Mouse (Mus musculus) limb, embryonic 14.5 days (tissue): ENCODE results near the gene Gm10563. TPM values are rescaled to one million over a fixed set of nuclear protein-coding genes. Genes with fewer than 3 reads are reported as not detected.

ENCODE experiments used
- ATAC-seq: fragments of 200-750 bp; cut with Nextera tagmentation; 2 replicates; pipeline ENCODE4 v1.8.0; 2017; ENCODE audit warnings: low read depth, moderate number of reproducible peaks, moderate TSS enrichment; ENCODE audit not compliant: low FRiP score
- DNase-seq: peaks from one replicate; pipeline ENCODE4 v3.0.0-alpha.2; 2015; ENCODE audit warnings: low spot score
- H3K27ac ChIP-seq: fragments of 300-500 bp; sonication (generic); replicated peaks from 2 replicates; pipeline ENCODE4 v1.5.1; 2014; ENCODE audit warnings: low read depth, mild to moderate bottlenecking, low read length, moderate library complexity, mixed read lengths
- H3K27me3 ChIP-seq: fragments of 300-500 bp; sonication (generic); 2 replicates; pipeline ENCODE4 v1.6.1; 2014; ENCODE audit warnings: low read length, mixed read lengths; ENCODE audit not compliant: control insufficient read depth, insufficient read depth
- H3K36me3 ChIP-seq: fragments of 300-500 bp; sonication (generic); 2 replicates; pipeline ENCODE4 v1.6.1; 2014; ENCODE audit warnings: mild to moderate bottlenecking, low read length, moderate library complexity, mixed read lengths; ENCODE audit not compliant: control insufficient read depth, insufficient read depth
- H3K4me1 ChIP-seq: fragments of 300-500 bp; sonication (generic); 2 replicates; pipeline ENCODE4 v1.6.1; 2014; ENCODE audit warnings: antibody characterized with exemption, low read length, mixed read lengths; ENCODE audit not compliant: control insufficient read depth, insufficient read depth
- H3K4me2 ChIP-seq: fragments of 300-500 bp; sonication (generic); replicated peaks from 2 replicates; pipeline ENCODE4 v1.6.1; 2014; ENCODE audit warnings: low read depth, mild to moderate bottlenecking, low read length, moderate library complexity; ENCODE audit not compliant: severe bottlenecking
- H3K4me3 ChIP-seq: fragments of 300-500 bp; sonication (generic); replicated peaks from 2 replicates; pipeline ENCODE4 v1.5.1; 2014; ENCODE audit warnings: low read length
- H3K9ac ChIP-seq: fragments of 300-500 bp; sonication (generic); 2 replicates; pipeline ENCODE4 v1.6.1; 2014; ENCODE audit warnings: mild to moderate bottlenecking, low read depth, low read length, moderate library complexity; ENCODE audit not compliant: severe bottlenecking
- H3K9me3 ChIP-seq: fragments of 300-500 bp; sonication (generic); 2 replicates; pipeline ENCODE4 v1.6.1; 2016; ENCODE audit warnings: low read length; ENCODE audit not compliant: control insufficient read depth
- POLR2A ChIP-seq: fragments of 200-500 bp; IDR thresholded peaks from 2 replicates; pipeline ENCODE4 v1.8.0; 2012; ENCODE audit warnings: inconsistent platforms, mild to moderate bottlenecking, moderate library complexity, borderline replicate concordance; ENCODE audit not compliant: insufficient read depth, insufficient read length; ENCODE audit errors: extremely low read depth
- whole genome bisulfite sequencing: fragments of 180-500 bp; shearing (Covaris S2); extraction: QIAGEN DNeasy Blood & Tissue Kit; methylation state at CpG from one replicate; pipeline ENCODE4 v1.1.7; 2014; 5-methylcytosine and 5-hydroxymethylcytosine counted together
- polyA plus RNA-seq, 2 experiments: library from polyadenylated mRNA; depleted of rRNA in 1 of 2; stranded (reverse) in 1 of 2; unstranded in 1 of 2; fragments of >200 nt; fragmentation: Nextera tagmentation in 1 of 2; extraction: Ambion mirVana in 1 of 2; gene quantifications; 2 replicates each; pipeline versions ENCODE4 v1.2.1 to v1.2.3; 2012 to 2014

Gene Gm10563
- polyA plus RNA-seq, 2 experiments: not detected

GRCm38 (mm10) chr4:155577741-155578140 is 67.5 kb downstream of the Gm10563 start:
- no peak overlapping the region for H3K4me3 ChIP-seq
- TF ChIP-seq POLR2A: no peak
- DNase-seq (no peak), ATAC-seq (no peak)
- no peaks in the 10 kb centered on the region for H3K27me3 ChIP-seq
- 84% methylated on average over 5 of the region's 5 CpGs for WGBS
- H3K9ac ChIP-seq: no peak overlapping the region
- peaks cover 42% of the 10 kb centered on the region for H3K36me3 ChIP-seq
- H3K27ac ChIP-seq: no peak overlapping the region
- no peaks in the 10 kb centered on the region for H3K4me1 ChIP-seq
- H3K4me2 ChIP-seq: no peak overlapping the region
- H3K9me3 ChIP-seq: no peaks in the 10 kb centered on the region

- WGBS: 98% methylated on average over 9 of the region's 9 CpGs
- DNase-seq (no peak), ATAC-seq (no peak)
- no peak overlapping the region for H3K4me3 ChIP-seq
- H3K4me1 ChIP-seq: no peaks in the 10 kb centered on the region
- no peak for TF ChIP-seq POLR2A
- peaks cover 36% of the 10 kb centered on the region for H3K36me3 ChIP-seq
- no peak overlapping the region for H3K27ac ChIP-seq
- H3K4me2 ChIP-seq: no peak overlapping the region
- no peaks in the 10 kb centered on the region for H3K9me3 ChIP-seq
- H3K27me3 ChIP-seq: no peaks in the 10 kb centered on the region
- H3K9ac ChIP-seq: no peak overlapping the region
Measured at GRCm38 (mm10) chr4:155577132-155577531, 68.1 kb downstream of the Gm10563 start.

DNA sequence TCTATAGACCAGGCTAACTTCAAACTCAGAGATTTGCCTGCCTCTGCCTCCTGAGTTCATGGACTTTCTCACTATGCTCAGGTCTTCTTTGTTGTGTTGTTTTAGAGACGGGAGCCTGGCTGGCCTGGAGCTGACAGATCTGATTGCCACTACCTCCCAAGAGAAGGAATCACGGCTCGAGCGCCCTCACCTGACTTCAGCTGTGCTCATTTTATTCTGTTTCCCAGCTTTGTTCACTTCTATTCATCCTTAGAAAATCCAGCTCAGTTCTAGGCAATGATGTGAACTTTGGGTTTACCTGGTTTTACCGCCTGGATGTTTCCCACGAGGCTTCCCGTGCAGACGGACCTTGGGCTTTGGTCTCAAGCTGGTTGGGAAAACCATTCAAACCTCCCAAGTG is 69.7 kb downstream of the Gm10563 start:
- WGBS: 91% methylated on average over 8 of the region's 8 CpGs
- H3K4me2 ChIP-seq: no peak overlapping the region
- no peak overlapping the region for H3K4me3 ChIP-seq
- H3K4me1 ChIP-seq: no peaks in the 10 kb centered on the region
- H3K9me3 ChIP-seq: no peaks in the 10 kb centered on the region
- ATAC-seq (no peak), DNase-seq (no peak)
- H3K36me3 ChIP-seq: peaks cover 30% of the 10 kb centered on the region
- no peak for TF ChIP-seq POLR2A
- H3K27ac ChIP-seq: no peak overlapping the region
- H3K9ac ChIP-seq: no peak overlapping the region
- no peaks in the 10 kb centered on the region for H3K27me3 ChIP-seq

GRCm38 (mm10) chr4:155574931-155575330 is 70.3 kb downstream of the Gm10563 start:
- 88% methylated on average over 11 of the region's 11 CpGs for WGBS
- no peak overlapping the region for H3K4me3 ChIP-seq
- ATAC-seq (no peak), DNase-seq (no peak)
- no peak overlapping the region for H3K4me2 ChIP-seq
- no peaks in the 10 kb centered on the region for H3K9me3 ChIP-seq
- H3K9ac ChIP-seq: no peak overlapping the region
- H3K4me1 ChIP-seq: no peaks in the 10 kb centered on the region
- H3K27ac ChIP-seq: no peak overlapping the region
- no peaks in the 10 kb centered on the region for H3K27me3 ChIP-seq
- peaks cover 29% of the 10 kb centered on the region for H3K36me3 ChIP-seq
- TF ChIP-seq POLR2A: no peak

GRCm38 (mm10) chr4:155573876-155574275 is 71.3 kb downstream of the Gm10563 start:
- H3K4me3 ChIP-seq: no peak overlapping the region
- peaks cover 21% of the 10 kb centered on the region for H3K36me3 ChIP-seq
- ATAC-seq (no peak), DNase-seq (no peak)
- no peaks in the 10 kb centered on the region for H3K27me3 ChIP-seq
- no peaks in the 10 kb centered on the region for H3K9me3 ChIP-seq
- 90% methylated on average over 9 of the region's 9 CpGs for WGBS
- no peak for TF ChIP-seq POLR2A
- no peak overlapping the region for H3K9ac ChIP-seq
- H3K4me2 ChIP-seq: no peak overlapping the region
- no peak overlapping the region for H3K27ac ChIP-seq
- no peaks in the 10 kb centered on the region for H3K4me1 ChIP-seq

DNA sequence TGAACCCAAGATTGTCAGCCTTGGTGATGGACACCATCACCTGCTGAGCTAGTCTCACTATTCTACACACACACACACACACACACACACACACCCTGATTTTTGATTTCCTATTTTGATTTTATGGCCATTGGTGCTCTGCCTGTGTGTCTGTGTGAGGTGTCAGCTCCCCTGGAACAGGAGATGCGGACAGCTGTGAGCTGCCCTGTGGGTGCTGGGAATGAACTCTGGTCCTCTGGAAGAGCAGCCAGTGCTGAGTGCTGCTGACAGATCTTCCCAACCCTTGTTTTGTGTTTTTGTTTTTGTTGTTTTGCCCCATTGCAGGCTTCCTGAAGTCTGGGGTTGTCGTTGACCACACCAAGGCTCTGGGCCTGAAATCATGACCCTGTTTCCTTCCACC is 72.1 kb downstream of the Gm10563 start:
- DNase-seq (no peak), ATAC-seq (no peak)
- no peak overlapping the region for H3K27ac ChIP-seq
- peaks cover 15% of the 10 kb centered on the region for H3K36me3 ChIP-seq
- H3K4me2 ChIP-seq: no peak overlapping the region
- H3K9me3 ChIP-seq: no peaks in the 10 kb centered on the region
- WGBS: 97% methylated on average over 2 of the region's 2 CpGs
- no peaks in the 10 kb centered on the region for H3K4me1 ChIP-seq
- no peak overlapping the region for H3K4me3 ChIP-seq
- H3K27me3 ChIP-seq: no peaks in the 10 kb centered on the region
- no peak for TF ChIP-seq POLR2A
- H3K9ac ChIP-seq: no peak overlapping the region
